In genomic region chr5:23413575-23414470, GRCm38 (mm10) we compare ENCODE assay signal across 9 mouse cellular contexts. TPM values are rescaled to one million over a fixed set of nuclear protein-coding genes. Genes with fewer than 3 reads are reported as not detected.
DNase-seq lines count a peak whose midpoint lies in the region; ATAC-seq and TF ChIP-seq lines count a peak whose summit lies in the region.
"Had no signal": no experiment of that assay in that cellular context is flagged by ENCODE, and none has a peak within 500 bp of the region (broad histone marks: within the 10 kb centered on the region; RNA-seq: fewer than 3 reads in every experiment).

No protein-coding gene starts in this region.

- H3K9ac ChIP-seq in hindbrain, postnatal 0 days (replicated peaks; ENCODE audit: low read length): no peak overlapping the region; the same call in 1 of the 2 replicates
- H3K9ac ChIP-seq: lung, embryonic 14.5 days had no signal

- H3K27me3 ChIP-seq in hindbrain, postnatal 0 days (ENCODE audit: insufficient read depth, low read length): no peaks in the 10 kb centered on the region
- H3K27me3 ChIP-seq in midbrain, embryonic 10.5 days (ENCODE audit: low read depth, poor library complexity, severe bottlenecking): no peaks in the 10 kb centered on the region

- H3K36me3 ChIP-seq in hindbrain, postnatal 0 days (ENCODE audit: insufficient read depth, low read length): no peaks in the 10 kb centered on the region
- H3K36me3 ChIP-seq in midbrain, embryonic 10.5 days: peaks cover 39% of the 10 kb centered on the region

- 19% methylated on average over 12 of the region's 12 CpGs for WGBS in hindbrain, postnatal 0 days
- WGBS in midbrain, embryonic 10.5 days: 19% methylated on average over 12 of the region's 12 CpGs

- H3K27ac ChIP-seq in hindbrain, postnatal 0 days: peak overlapping the region; percentile 76
- H3K27ac ChIP-seq in midbrain, embryonic 10.5 days (replicated peaks): peak overlapping the region; percentile 84

- DNase-seq in CD4-positive helper T cell, adult 2 months (ENCODE audit: low read depth, low spot score): peak; percentile 70
- DNase-seq in brain, adult 2 months (ENCODE audit: low read depth, low spot score): peak; percentile 48
- peak; percentile 54 for DNase-seq in gastrocnemius, postnatal 10 days
- DNase-seq in hindbrain, postnatal 0 days (ENCODE audit: low spot score): peak; percentile 72
- peak; percentile 78 for DNase-seq in midbrain, embryonic 10.5 days (ENCODE audit: low spot score)
- DNase-seq in cerebellum, postnatal 36 days: no peak
- DNase-seq in thymus, postnatal 10 days (ENCODE audit: low spot score in 2 of 2): no peak
- DNase-seq: lung, embryonic 14.5 days had no signal

- no peaks in the 10 kb centered on the region for H3K9me3 ChIP-seq in hindbrain, postnatal 0 days (ENCODE audit: low read length)
- no peaks in the 10 kb centered on the region for H3K9me3 ChIP-seq in midbrain, embryonic 10.5 days (replicated peaks)

- H3K4me1 ChIP-seq in hindbrain, postnatal 0 days (ENCODE audit: insufficient read depth, low read length): peaks cover 36% of the 10 kb centered on the region
- H3K4me1 ChIP-seq in midbrain, embryonic 10.5 days: peaks cover 93% of the 10 kb centered on the region

- 0 out of 2 replicates have a peak overlapping the region, but pooled peaks have one; percentile 11 for H3K4me2 ChIP-seq in hindbrain, postnatal 0 days (ENCODE audit: low read depth, low read length)
- H3K4me2 ChIP-seq: lung, embryonic 14.5 days had no signal

- TF ChIP-seq CTCF in hindbrain, postnatal 0 days (IDR thresholded peaks at IDR 0.05; ENCODE audit: low read depth): no peak

- H3K4me3 ChIP-seq in hindbrain, postnatal 0 days (ENCODE audit: low read length): no peak overlapping the region
- H3K4me3 ChIP-seq in midbrain, embryonic 10.5 days: peak overlapping the region; percentile 30; the same call in 1 of the 2 replicates

- ATAC-seq in hindbrain, postnatal 0 days: peak; percentile 70
- no peak for ATAC-seq in monocyte, adult 5-6 weeks (replicated peaks; ENCODE audit: insufficient number of reproducible peaks, low FRiP score, low TSS enrichment, poor library complexity, severe bottlenecking)

RNA-seq across cellular contexts. Expression of gene Kmt2e, which starts 20.4 kb away (rescaled TPM):
- total RNA-seq in gastrocnemius, postnatal 10 days (2021): 10 to 100 TPM; 33.1 to 45.6 TPM
- total RNA-seq in hindbrain, postnatal 0 days (2014; rRNA removed): 44.7 and 51.2 TPM in 2 replicates
- polyA plus RNA-seq in hindbrain, postnatal 0 days (2015; fragmentation: Nextera tagmentation; extraction: Ambion mirVana): 119 and 124 TPM in 2 replicates
- polyA plus RNA-seq in midbrain, embryonic 10.5 days (2016; fragmentation: Nextera tagmentation; extraction: Ambion mirVana): 86.6 and 101 TPM in 2 replicates
- total RNA-seq in monocyte, adult 5-6 weeks (2017): 134 to 222 TPM (median 199 TPM) in 3 replicates

Comparison
In these comparisons a context has a peak if more than half of its experiments do, and no peak if none do; other contexts are left out.
1. DNase-seq: peak in CD4-positive helper T cell, adult 2 months (single experiment), brain, adult 2 months (single experiment), gastrocnemius, postnatal 10 days (single experiment), hindbrain, postnatal 0 days (single experiment) and midbrain, embryonic 10.5 days (single experiment); none in cerebellum, postnatal 36 days (0 of 2) and thymus, postnatal 10 days (0 of 2).